Mouse (Mus musculus): ENCODE results near the gene Rbm38.

DNA sequence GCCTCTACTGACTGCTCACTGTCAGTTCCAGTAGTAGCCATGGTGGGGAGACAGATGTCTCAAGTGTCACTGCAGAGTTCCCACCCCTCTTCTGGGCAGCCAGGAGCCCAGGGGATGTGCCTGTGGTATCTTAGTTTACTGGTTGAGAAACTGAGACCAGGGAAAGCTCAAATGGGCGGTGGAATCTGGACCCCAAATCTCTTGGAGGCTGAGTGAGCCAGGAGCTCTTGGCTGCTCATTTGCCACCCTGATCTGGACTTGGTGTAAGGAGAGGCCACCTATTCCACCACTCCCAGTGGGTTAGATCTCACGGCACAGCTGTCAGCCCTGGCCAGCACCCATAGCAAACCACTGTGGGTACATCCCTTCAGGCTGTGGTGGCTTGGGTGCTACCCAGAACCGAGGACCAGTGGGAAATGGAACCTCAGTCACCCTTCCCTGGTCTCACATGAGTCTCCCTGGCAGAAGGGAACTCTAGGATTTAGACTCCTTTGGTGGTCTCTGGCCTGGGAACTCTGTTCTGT lies 8.3 kb downstream of the Rbm38 start:
- TF ChIP-seq GABPA (IDR thresholded peaks at IDR 0.05; ENCODE audit: insufficient replicate concordance, low read depth, low read length) (no peak), USF1 (IDR thresholded peaks at IDR 0.05; ENCODE audit: low read depth, low read length) (no peak), E2F4 (IDR thresholded peaks at IDR 0.05; ENCODE audit: insufficient replicate concordance, low read depth, low read length) (no peak), CTCF (conservative IDR thresholded peaks at IDR 0.05 in 1 of 2, IDR thresholded peaks at IDR 0.05 in 1 of 2; ENCODE audit: low read depth in 2 of 2, low read length in 2 of 2) (peak in 1 of 2 experiments; percentile 38; a peak in 2 of 4 replicates)
